Mouse (Mus musculus): Measurements from ENCODE around the gene Tiam1.
A peak's percentile ranks its signal among the peaks of the same experiment; 100 is the strongest.

The Tiam1 gene

GRCm38 (mm10) chr16:89948040-89948439 lies 195.5 kb downstream of the Tiam1 start:
- no peak for DNase-seq

DNA sequence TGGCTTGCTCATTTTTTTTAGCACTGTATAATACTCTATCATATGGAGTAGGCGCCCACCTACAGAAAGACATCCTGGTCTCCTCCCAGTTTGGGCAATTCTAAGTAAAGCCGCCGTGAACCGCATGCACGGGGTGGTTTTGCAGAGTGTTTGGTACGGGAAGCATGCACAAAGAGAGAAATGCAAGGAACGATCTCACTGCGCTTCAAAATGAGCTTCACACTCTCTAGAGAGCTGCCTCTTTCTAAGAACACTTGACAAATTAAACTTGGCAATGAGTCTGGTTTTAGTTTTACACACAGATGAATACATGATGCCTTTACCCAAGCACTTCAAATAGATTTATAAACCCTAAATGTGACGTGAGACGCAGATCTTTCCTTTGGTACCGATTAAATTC lies 196.8 kb downstream of the Tiam1 start:
- no peak for DNase-seq

GRCm38 (mm10) chr16:89944604-89945283 lies 198.8 kb downstream of the Tiam1 start:
- no peak for DNase-seq

- DNase-seq, result no peak
Observed at GRCm38 (mm10) chr16:89944050-89944449, 199.5 kb downstream of the Tiam1 start.

DNA sequence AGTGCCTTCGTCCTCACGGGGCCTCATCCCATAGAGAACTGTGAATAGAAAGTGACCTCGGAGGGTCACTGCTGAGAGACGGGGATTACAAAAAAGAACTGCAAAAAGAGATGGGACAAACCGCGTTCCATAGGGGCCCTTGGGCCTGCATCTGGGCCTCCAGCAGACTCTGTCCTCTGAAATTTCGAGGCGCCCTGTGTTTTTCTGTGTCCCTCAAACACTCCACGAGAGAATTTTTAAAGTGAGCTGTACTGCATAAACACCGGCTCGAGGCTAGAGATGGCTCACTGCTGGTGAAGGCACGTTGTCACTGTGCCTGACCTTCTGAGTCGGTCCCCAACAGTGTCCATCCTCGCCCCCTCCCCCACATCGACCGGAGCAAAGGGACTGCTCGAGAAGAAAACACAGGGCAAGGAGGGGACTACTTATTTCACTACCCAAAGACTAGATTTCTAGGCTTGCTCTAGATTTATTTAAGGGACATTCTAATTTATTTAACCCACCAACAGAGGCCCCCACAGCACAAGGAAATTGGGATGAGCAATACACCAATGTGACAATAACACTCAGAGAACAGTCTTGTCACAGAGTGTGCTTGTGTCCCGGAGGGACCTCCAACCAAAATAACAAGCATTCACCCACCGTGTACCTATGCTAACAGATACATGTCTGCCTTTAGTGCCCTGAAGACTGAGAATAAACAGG lies 200.2 kb downstream of the Tiam1 start:
- DNase-seq, result peak; percentile 51

DNA sequence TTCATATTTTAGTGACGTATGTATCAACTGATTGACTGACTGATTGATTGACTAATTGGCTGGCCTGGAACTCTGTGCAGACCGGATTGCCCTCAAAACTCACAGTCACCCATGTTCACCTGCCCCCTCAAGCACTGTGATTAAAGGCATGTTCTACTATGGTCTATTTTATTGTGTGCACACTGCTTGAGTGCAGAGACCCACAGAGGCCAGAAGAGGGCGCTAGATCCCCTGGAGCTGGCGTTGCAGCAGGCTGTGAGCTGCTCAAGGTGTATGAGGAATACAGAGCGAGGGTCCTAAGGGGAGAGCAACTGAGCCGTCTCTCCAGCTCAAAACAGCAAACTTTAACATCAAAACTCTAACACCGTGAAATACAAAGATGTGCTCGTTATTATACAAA lies 202.9 kb downstream of the Tiam1 start:
- no peak for DNase-seq

DNA sequence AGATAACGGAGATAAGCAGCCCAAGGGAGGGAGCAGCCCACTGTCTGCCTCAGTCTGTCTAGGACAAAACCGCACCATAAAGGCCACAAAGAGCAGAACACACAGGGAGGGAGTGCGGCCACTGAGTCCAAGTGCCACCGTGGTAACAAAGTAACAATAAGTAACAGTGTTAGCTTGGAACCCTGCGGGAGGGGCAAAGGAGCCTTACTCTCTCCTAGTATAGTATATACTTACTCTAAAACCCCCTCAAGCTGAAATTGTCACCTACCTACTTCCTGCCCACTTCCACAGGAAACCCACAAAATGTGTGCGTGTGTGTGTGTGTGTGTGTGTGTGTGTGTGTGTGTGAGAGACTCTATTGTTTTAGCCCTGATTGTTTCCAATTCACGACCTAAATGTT lies 205.3 kb downstream of the Tiam1 start:
- no peak for DNase-seq

DNA sequence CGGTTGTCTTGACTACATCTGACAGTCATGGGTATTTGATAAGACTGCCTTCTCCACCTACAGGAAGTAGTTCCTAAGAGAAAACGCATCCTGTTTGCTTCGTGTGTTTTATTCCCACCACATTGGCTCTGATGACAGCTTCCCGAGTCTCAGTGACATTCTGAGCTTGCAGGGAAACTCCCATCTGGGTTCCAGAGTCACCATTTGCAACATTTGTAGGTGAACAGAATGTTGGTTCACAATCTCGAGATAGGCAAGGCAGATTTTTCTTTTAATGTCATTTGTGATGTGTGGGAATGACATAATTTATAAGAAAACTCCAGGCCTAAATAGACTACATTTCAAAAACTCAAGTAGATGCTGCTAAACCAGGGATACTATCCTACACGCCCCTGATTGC lies 207.0 kb downstream of the Tiam1 start:
- no peak for DNase-seq

DNA sequence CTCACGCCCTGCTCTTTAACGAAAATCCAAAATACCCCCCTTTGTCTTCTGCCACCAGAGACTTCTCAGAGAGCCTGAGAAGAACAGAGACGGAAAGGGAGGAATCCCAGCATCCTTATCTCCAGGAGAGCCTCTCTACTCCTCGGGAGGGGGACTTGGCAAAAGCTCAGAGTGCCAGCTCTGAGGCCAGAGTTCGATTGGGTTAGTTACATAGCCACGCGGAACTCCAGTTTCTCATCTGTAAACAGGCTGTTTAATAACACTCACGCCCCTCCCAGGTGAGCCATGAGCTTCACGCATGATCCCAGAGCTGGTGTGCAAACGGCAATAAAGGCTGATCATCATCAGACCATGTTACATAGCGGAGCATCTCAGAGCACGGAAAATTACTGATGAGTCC lies 208.2 kb downstream of the Tiam1 start:
- DNase-seq, result no peak

GRCm38 (mm10) chr16:89934616-89935015 lies 209.0 kb downstream of the Tiam1 start:
- no peak for DNase-seq

DNA sequence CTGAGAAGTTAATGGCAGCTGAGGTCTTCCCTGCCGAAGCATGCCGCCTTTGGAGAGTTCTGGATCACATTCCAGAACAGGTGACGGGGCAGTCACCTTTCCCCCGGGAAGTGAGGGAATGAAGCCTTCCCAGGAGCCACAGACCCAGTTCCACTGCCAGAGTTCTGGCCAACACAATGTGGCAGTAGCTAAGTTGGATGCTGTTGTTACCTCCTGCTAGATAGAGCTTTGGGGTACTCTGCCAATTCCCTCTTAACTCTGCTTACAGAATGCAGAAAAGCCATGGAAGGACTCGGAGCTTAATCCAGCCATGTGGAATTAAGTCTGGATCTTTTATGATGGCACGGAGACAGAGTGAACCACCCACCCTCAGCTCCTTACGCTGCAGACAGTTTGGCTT lies 209.6 kb downstream of the Tiam1 start:
- no peak for DNase-seq

DNA sequence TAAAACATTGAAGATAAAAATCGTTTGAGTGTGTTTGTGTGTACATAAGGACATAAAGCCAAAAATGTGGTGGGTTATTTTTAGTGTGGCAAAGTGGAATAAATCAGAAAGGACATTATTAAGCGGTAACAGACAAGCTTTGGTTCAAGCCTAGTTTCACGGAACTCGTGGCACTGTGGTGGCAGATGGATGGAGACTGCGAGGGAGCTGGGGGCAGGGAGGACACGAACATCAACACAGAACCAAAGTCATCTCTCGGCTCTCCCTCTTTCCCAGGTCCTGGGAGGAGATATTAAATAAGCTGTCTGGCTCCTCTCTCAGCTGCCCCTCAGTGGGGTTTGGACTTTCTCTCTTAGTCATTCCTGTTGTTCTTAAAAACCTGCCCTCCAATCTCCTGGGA lies 215.0 kb downstream of the Tiam1 start:
- DNase-seq, result no peak

DNA sequence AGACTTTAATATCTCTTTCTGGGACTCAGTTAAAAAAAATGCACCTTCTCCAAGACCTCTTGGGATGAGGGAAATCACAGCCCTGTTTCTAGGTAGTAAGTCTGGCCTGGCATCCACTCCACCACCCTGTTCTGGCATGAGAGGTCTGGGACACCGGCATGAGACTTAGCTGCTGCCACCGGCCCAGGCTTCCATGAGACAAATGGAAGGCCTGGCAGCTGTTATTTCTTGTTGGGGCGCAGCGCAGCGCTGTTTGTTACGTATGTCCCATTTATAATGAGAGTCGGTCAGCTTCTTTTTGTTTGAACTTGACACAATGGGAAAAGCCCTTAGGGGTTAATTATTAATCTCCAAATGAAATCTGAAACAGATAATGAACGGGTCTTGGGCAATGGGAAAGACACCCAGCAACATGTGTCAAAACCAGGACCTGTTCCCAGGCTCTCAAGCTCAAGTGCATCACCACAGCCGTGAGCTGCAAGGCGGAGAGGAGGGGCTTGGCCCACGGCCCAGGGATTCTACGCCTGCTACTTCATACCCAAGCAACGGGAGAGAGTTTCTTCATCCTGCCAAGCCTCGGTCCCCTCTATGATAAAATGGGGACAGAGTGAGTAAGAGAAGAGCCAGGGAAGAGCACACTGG lies 219.2 kb downstream of the Tiam1 start:
- peak; percentile 73 for DNase-seq

GRCm38 (mm10) chr16:89923311-89923710 lies 220.3 kb downstream of the Tiam1 start:
- no peak for DNase-seq

DNA sequence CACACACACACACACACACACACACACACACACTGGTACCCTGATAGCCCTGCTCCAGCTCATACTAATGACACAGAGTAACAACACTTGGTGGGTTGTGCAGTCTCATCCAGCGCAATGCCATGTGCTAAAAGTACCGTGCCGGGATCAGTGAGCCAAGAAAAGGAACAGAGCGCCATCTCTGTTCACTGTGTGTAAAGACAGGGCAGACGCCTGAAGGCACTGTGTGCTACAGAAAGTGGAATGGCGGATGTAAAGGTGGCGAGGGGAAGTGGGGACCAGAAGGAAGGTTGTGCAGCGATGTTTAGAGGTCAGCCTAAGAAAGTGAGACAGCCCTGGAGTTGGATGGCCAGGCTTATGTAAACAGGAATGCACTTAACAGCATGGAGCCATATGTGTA lies 221.1 kb downstream of the Tiam1 start:
- no peak for DNase-seq

DNA sequence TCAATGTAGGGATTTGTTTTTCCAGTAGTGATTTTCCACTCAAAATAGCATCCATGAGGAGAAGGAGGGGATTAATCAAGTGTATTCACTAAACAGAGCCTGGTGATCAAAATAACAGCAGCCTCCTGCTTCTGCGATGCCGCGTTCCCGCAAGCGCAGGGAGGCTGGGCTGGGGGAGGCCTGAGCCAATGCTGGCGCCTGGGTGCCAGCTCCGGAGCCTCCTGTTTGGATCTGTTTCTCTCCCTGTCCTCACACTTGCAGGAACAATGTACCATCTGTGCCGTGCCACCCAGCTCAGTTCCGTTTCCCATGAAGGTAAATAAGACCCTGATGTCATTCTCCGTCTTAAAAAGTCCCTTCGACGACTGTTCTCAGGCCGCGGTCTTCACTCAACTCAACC lies 222.2 kb downstream of the Tiam1 start:
- DNase-seq, result no peak

DNA sequence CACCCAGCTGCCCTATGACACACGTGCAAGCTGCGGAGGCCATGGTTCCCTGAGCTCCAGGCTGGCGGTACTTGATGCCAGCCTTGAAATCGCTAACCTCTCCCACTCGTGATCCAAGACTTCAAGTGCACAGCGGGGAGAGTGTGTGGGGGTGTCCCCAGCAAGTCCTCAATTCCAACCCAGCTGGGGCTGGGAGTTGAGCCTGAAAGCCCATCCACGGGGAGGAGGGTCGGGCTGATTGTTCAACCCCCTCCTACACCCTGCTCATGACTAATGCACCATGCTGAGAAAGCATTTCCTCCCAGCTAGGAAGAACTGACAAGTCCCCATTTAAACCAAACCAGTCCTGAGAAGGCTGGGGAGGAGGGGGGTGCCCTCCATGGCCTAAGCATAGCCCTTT lies 223.2 kb downstream of the Tiam1 start:
- DNase-seq, result no peak

- no peak for DNase-seq
Observed at GRCm38 (mm10) chr16:89917404-89917803, 226.2 kb downstream of the Tiam1 start.

DNA sequence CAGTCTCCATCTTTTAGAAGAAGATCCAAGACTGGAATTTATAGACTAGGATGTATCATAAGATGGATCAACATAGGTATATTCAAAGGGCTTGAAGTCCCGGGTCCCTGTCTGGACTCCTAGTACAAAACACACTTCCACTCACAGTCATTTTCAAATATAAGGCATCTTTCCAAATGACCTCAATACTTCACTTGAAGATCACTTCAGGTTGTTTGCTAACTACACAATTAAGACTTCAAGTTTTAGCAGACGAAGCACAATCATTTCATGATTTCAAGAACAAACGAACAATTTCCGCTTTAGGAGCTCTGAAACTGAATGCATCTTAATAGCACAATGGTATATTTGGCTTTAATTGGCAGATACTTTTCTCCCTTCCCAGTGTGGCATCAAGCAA lies 228.6 kb downstream of the Tiam1 start:
- no peak for DNase-seq

- DNase-seq, result no peak
Observed at GRCm38 (mm10) chr16:89912686-89913375, 230.7 kb downstream of the Tiam1 start.

DNA sequence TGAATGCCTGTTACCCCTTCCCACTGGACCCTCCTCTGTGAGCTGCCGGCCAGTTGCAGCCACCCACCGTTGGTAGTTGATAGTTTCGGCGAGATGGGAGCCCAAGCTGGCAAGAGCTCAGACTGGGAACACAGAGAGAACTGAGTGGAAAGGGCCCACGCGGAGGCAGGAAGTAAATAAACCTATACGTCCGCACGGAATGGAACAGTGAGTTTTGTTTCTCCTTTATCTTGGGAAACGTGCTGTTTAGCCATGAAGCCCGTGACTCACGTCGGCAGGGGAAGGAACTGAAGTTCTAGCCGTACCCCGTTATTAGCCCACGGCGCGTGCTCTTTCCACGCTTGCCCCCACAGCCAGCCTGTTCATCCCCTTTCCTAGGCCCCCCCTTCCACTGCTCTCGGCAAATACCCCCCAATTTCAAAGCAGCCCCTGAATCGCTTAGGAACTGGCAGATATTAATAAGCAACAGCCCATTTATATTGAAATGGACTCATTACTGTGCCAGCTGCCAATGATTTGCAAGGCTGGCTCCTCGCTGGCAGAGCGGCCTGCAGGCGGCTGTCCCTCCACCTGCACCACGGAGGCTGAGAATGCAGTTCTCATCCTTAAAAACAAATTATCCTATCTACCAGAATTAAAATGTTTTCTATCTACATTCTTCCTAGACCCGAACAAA lies 234.0 kb downstream of the Tiam1 start:
- no peak for DNase-seq

DNA sequence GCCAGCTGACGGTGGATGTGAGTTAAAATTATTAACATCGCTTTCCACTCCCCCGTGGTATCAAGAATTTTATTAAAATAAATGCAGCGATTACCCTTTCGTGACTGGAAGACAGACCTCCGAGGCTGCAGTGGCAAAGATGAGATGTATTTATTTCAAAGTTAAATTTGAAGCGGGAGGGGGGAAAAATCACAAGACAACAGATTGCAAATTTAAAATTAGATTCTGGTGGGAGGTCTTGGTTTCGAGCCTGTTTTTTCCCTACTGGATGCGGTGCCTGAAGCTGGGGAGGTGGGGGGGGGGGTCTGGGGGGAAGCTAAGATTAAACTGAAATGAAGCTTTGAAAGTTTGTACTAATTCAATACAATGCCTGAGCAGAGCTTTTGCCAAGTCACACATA lies 235.9 kb downstream of the Tiam1 start:
- DNase-seq, result no peak

- no peak for DNase-seq
Observed at GRCm38 (mm10) chr16:89906909-89907308, 236.7 kb downstream of the Tiam1 start.

All from lung, postnatal 14 days (tissue).